Mouse (Mus musculus): ENCODE results near the gene Zfp367. TPM values are rescaled to one million over a fixed set of nuclear protein-coding genes. Genes with fewer than 3 reads are reported as not detected.
A peak's percentile ranks its signal among the peaks of the same experiment; 100 is the strongest.

The Zfp367 gene
- polyA plus RNA-seq, 2 experiments from 2014 or later, result 7.8 to 8.7 TPM

DNA sequence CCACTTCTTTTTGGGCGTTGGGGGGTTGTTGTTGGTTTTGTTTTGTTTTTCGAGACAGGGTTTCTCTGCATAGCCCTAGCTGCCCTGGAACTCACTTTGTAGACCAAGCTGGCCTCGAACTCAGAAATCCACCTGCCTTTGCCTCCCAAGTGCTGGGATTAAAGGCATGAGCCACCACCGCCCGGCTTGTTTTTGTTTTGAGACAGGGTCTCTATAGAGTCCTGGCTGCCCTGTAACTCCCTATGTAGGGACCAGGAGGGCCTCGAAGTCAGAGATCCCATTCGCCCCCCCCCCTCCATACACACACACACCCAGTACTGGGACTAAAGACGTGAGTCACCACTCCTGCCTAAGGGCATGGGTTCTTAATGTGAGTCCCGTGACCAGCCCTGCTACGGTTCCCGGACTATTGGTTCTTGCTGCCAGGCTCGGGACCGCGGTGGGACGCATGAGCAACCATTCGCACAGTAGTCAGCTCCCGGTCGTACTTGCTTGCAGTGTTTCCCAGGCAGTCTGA is 807 bp upstream of the Zfp367 start:
- no peak for ATAC-seq

DNA sequence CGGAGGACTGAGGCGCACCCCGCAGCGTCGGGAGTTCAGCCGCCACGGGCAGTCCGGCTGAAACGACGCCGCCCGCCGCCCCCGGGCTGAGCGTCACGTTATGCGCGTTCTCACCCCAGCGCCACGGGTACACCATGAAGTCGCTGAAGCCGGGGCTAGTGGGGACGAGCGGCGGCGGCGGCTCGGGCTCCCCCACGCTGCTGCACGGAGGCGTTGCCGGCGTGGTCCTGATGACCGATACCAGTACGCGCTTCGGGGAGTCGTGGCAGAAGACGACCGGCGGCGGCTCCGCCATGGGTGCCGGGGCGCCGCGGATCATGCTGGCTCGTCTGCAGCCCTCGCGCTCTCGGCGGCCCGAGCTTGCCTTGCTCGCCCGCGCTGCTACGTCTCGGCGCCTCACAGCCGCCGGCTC is 325 bp downstream of the Zfp367 start:
- ATAC-seq, result peak; percentile 2

DNA sequence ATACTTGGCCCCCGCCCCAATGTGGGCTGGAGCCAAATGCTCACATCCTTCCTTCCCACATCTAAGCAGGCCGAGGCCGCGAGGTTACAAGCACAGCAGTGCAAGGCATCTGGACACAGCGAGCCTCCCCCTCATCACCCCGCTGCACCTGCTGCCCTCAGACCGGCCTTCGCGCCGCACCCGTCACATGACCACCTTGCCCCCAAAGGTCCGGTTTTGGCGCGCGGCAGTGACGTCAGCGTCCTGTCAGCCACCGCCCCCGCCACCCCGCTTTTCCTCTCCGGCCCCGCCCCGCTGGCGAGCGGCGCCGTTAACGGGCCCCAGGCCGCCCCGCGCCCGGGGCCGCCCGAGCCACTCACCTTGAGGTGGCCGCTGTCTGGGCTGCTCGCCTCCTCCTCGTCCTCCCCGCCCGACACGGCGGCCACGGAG is 747 bp downstream of the Zfp367 start:
- peak; percentile 17 for ATAC-seq

DNA sequence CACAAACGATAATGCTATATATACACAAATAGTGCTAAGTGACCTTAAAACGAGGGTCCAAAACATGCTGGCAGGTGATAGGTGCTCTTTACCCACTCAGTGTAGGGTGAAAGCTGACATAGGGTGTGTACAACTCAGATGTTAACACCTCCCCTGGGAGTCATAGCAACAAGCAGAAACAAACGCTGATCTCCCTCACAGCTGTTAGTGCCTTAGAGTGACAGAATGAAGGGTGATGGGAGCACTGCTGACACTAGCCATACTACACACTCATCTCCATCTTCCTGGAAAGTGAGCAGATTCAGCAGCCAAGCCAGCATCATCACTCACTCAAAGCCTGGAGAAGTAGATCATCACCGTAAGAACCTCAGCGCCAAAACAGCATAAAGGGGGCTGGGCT is 2.9 kb downstream of the Zfp367 start:
- no peak for ATAC-seq

DNA sequence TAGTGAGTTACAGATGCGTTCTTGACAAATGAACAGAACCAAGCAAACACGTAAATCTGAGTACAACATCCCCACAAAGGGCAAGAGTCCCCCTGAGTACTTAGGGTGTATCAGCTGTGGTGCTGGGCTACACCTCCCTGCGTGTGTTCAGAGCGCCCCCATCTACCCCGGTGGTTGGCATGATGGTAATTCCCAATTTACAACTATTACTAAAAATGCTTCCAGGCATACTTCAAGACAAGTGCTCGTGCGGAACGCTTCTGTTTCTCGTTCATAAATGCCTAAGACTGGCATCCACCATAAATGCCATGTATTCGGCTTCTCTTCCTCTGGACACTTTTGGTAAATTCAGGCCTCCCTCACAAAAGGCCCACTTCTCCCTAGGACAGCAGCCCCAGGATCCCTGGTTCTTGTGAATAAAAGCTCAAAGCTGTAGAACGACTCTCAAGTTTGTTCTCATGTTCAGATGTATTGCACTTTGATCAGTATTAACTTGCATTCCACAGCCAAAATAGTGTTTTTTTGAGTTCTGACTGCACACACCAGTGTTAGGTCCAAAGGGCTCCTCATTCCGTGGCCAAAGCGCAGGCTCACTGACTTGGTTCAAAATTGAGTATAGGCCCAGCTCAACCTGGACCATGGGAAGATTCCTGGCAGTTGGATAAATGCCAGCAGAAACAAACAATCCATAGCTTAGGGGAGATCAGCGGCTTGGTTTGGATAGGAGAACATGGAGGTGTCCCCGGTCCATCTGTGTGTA is 23.2 kb downstream of the Zfp367 start:
- ATAC-seq, result peak; percentile 64

DNA sequence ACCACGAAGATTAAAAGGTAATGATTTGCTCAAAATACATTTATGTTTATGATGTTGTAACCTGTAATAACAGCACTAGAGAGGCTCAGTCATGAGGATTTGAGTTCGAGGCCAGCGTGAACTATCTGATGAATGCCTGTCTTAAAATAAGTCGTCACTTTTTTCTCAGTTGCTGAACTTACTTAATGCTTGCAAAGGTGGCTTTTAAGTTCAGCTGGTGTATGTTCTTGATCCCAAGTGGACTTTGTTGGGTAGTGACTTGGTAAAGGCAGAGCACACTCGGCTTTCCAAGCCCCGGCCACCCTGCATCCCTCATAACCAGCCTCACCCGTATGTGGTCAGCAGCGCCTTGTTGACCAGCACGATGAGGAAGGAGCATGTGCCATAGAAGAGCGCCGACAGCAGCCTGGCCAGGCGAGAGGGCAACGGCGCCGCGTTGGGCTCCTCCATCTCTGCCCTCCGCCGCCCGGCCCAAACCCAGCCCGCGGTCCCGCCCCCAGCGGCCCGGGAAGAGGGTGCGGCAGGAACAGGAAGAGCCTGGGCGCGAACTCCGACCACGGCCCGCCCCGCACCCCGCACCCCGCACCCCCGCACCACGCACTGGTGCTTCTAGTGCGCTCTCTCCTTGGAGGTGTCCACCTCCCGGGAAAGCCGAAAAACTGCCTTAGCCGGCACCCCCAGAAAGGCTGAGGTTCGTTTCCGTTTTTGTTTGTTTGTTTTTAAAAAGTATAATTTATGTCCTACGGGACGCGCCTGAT is 24.0 kb downstream of the Zfp367 start, which contains the start of gene Slc35d2:
Gene Slc35d2, minus strand, starts transcription at position 511 of the 758 bp plus-strand sequence.
- peak; percentile 87 for ATAC-seq

DNA sequence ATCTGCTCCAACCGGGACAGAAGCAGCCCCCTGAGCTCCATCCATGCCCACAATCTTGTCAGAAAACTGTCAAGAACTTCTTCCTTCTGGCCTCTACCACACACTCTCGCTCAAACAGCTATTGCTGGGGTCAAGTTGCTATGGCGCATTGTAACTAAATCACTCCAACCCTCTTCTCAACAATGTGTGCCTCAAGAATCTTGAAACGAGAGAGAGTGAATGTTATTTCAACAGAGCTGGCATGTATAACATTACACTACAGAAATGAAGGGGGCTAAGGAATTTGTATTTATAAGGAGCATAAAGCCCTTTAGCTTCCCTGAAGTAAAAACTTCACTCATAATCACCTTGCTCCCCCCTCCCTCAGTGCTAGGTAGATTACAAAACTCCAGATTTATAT is 26.7 kb downstream of the Zfp367 start:
- no peak for ATAC-seq

DNA sequence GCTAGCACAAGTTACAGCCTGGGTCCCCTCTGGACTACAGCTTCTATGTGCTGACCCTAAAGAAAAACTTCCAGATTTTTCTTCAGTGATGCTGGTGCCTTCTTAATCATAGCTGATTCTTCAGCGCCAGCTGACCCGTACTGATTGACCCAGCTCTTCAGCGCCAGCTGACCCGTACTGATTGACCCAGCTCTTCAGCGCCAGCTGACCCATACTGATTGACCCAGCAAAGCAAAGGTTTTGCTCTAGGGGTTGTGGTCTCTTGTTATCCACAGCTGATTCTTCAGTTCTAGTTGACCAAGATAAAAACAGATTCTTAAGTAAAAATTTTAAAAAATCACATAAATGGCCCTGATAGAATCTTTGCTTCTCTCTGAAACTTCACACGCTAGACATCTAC is 28.1 kb downstream of the Zfp367 start:
- no peak for ATAC-seq

DNA sequence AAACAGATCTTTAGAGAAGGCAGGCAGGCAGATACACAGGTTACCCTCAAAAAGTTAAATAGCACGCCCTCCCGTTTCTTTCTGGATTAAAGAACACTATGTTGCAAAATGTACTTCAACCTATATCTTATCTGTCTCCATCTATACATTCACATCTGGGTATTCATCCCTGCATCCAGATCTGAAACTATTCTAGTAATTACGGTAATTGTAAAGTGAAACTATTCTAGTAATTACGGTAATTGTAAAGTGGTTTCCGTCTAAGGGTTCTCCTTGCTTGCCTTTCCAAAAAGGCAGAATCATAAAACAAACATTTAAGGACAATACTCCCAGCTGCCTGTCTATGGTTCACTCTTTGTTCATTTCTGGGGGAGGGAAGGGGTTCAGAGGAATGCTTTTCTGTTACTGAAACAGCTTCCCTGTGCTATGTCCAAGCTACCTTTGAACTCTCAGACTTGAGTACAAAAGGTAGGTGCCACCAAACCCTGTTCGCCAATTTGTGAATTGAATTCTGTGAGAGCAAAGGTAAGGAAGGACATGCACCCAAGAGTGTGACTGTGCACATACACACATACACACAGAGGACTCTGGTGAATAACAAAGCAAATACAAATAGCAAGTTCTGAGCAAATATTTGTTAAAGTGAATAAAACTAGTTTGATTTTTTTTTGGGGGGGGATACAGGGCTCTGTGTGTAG is 29.4 kb downstream of the Zfp367 start:
- ATAC-seq, result no peak

DNA sequence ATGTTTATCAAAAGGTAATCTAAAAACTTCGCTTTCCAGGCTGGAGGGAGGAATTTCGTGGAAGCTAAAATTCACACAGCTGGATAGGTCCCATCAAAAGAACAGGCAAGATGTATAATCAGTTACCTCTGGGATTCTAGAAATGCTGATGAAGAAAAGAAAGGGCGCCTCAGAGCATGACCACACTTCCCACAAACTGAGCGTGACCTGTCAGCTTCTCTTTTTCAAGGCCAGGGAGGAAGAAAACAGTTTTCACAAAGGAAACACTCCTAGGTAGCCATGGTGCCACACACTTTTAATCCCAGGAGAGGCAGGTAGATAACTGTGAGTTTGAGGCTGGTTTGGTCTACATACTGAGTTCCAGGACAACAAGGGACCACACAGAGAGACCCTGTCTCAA is 32.2 kb downstream of the Zfp367 start:
- ATAC-seq, result no peak

DNA sequence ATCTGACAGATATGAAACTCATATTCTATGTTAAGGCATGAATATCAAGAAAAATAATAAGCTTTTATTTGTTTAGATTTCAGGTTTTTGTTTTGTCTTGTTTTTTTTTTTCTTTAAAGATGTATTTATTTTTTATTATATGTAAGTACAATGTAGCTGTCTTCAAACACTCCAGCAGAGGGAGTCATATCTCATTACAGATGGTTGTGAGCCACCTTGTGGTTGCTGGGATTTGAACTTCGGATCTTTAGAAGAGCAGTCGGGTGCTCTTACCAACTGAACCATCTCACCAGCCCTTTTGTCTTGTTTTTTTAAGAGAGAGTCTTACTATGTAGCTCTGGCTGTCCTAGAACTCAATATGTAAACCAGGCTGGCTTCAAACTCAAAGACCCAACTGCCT is 35.6 kb downstream of the Zfp367 start:
- ATAC-seq, result no peak

DNA sequence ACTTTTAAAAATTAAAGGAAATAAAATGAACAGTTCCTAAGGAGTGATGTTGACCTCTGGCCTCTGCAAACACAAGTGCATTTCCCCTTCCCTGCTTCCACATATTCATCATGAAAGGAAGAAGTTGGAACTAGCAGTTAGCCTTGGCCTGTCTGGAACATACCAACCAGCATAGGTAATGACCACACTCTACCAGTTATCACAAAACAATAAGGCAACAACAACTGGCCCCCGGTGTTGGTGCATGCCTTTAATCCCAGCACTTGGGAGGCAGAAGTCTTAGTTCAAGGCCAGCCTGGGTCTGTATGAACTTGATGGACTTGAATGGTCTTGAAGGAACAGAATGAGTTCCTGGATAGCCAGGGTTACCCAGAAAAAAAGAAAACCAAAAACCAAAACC is 42.6 kb downstream of the Zfp367 start:
- no peak for ATAC-seq

DNA sequence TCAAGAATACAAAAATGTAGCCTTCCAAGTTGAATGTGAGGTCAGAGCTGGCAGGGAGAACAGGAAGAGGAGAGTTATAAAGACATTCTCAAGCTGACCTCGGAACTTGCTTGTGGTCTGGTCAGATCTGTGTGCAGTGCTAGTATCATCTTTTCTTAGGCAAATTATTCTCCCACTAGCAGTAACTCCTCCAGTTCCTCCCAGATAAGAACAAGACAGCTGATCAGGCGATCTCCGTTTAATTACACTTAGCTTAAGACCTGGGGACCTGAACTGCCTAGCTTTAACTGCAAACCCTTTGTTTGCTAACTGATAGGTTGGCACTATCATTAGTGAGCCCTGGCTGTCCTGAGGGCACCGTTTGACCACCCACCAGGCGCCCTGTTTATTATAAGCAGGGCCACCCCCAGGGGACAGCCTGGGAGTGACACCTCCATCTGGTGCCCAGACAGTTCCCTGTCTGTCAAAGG is 44.6 kb downstream of the Zfp367 start:
- no peak for ATAC-seq

DNA sequence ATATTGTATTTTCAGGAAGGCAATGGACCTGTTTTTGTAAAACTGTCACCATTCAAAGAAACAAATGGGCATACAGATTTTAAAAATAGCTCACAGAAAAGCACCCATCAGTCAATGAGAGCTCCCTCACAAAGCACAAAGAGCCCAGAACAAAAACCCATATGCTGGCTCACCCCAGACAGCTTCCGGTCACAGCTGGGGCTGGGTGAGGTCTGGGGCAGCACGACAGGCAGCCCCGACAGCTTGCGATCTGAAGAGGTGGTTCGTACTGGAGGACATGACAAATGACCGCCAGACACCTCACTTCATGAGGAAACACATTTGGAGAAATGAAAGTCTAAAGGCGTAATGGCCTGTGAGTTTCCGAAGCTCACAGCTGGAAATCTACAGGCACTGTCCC is 45.5 kb downstream of the Zfp367 start:
- no peak for ATAC-seq

DNA sequence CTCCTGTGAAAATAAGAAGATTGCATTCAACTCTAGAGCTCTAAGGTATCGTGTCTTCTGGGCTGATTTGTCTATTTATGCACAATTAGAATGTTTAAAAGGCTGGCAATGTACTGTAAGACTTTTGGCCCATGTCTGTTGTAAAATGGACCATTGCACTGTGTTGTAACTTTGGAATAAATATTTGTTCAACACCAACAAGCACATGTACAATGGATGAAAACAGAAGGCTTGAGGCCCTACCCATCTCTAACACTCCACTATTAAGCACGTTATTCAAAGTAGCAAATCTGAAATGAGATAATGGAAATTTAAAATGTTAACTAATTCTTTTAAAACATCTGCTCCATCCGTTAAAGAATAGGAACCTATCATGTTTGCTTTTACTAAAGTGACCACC is 45.9 kb downstream of the Zfp367 start:
- ATAC-seq, result no peak

DNA sequence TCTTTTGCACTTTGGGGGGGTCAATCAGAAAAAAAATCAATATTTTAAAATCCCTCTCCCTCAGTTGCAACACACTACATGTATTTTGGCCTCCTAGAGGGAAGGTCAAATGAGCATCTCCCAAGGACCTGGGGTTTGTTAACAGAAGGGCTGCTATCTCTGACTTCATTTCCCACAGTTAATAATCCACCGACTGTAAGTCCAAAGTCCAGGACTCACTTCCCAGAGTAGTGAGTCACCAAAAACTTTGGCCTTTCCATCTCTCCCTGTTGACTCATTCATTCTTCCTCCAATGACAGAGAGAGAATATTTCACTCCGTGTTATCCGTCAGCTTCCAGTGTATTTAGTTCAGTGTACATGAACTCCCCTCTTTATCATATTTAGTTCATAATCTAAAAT is 47.3 kb downstream of the Zfp367 start:
- no peak for ATAC-seq

DNA sequence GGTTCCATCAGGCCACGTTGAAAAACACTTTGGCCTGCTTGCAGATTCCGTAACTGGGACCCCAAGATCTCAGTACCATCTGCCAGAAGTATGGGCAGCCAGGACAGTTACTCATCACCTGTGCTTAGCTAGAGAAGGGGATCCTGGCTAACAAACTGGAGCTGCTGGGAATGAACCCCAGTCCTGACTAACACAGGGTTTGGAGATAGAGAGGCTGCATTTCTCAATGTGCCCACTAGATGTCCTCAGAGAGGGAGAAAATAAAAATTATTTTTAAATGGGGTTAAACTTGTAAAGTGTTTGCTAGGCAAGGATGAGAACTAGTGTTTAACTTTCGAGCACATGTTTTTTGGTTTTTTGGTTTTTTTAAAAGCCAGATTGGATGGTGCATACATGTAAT is 52.8 kb downstream of the Zfp367 start:
- peak; percentile 83 for ATAC-seq

DNA sequence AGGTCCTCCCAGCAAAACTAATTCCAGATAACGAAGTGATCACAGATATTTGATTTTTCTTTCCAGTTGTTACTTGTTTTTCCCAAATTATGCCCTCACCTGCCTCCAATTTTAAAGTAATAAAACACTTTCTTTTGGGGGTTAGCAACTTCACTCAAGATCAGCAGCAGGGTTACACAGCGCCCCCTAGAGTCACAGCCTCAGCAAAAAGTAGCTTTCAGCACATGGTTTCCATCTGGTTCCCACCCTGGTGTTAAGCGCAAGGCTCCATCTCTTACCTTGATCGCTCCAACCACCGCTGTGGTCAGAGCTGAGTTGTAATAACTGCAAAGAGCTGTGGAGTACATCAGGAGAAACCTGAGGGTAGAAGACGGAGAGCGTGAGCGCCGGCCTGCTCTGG is 54.0 kb downstream of the Zfp367 start:
- no peak for ATAC-seq

DNA sequence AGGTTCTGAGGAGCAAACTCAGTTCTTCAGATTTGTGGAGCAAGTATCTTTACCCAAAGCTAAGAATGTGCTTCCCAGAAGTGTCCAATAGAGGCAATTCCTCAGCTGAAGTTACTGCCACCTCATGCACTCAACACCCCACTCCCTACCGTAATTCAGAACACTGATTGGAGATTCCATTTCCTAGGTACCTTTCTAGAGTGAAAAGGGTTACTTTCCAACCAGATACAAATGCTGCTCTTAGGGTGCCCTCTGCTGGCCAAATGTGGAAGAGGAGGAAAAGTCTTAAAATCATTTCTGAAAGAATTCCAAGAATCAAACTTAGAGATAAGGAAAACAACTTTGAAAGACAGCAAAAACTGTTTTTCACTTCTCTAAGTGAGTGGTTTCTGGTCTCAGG is 59.7 kb downstream of the Zfp367 start:
- no peak for ATAC-seq

DNA sequence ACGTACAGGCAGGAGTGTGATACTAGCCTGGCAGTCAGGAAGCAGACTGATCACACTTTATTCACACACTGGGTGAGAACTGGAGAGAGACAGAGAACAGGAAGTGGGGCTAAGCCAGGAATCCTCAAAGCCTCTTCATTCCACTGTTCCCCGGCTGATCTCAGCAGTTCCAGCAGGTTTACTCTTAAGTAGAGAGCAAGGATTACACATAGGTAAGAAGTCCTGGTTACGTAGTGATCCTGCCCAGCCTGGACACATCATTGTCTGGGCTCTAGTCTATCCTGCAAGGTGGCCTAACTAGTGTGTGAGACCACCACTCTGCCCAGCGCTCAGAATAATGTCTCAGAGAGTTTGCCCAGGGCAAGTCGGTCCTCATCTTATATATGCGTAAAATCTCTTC is 60.2 kb downstream of the Zfp367 start:
- no peak for ATAC-seq

DNA sequence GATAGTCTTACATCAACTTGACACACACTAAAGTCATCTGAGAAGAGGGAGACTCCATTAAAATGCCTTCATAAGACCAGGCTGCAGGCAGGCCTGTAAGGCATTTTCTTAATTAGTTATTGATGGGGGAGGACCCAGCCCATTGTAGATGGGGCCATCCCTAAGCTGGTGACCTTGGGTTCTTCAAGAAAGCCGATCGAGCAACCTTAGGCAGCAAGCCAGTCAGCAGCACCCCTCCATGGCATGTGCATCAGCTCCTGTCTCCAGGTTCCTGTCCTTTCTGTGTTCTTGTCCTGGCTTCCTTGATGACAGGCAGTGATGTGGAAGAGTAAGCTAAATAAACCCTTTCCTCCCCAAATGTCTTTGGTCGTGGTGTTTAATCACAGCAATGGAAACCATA is 60.9 kb downstream of the Zfp367 start:
- ATAC-seq, result no peak

DNA sequence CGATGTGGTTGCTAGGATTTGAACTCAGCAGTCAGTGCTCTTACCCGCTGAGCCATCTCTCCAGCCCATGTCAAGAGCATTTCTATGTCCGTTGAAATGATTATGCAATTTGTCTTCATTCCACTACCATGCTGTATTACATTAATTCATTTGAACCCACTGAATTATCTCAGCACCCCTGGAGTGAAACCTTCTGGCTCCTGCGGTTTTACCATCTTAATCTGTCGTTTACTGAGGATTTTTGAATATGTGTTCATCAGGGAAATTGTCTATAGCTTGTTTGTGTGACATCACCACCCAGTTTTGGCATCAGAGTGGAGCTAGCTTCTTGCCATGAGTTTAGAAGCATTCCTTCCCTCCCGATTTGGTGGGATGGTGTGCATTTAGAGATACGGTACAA is 62.0 kb downstream of the Zfp367 start:
- ATAC-seq, result no peak

DNA sequence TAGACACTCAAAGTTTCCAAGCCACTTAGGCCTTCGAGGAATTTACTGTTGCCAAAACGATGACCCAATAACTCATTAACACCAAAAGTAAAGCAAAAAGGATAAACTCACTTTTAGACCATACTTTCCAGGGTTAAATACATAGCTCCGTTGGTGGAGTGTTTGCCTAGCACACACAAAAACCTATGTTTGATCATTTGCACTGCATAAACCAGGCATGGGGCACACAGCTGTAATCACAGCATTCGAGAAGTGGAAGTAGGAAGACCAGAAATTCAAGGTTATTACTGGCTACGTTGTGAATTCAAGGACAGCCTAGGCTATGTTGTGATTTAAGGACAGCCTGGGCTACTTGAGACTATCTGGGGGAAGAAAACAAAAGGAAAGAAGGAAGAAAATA is 62.7 kb downstream of the Zfp367 start:
- ATAC-seq, result no peak

All from CD4-positive, CD25-positive, alpha-beta regulatory T cell, adult 4 months (primary cell).